Mouse (Mus musculus) kidney, embryonic 14.5 days (tissue): ENCODE measurements around the gene Chst12. TPM values are rescaled to one million over a fixed set of nuclear protein-coding genes. Genes with fewer than 3 reads are reported as not detected.
A peak's percentile ranks its signal among the peaks of the same experiment; 100 is the strongest.
"Not testable (repeated sequence)": the region's sequence is repeated elsewhere in the genome, so short reads cannot be mapped to it uniquely, and the experiment has no call there.

Experiments used
- ATAC-seq: fragments of 200-750 bp; cut with Nextera tagmentation; 2 replicates; pipeline ENCODE4 v1.8.0; 2017; ENCODE audit warnings: moderate number of reproducible peaks, mild to moderate bottlenecking, moderate TSS enrichment, moderate library complexity; ENCODE audit not compliant: low FRiP score, low TSS enrichment
- H3K27ac ChIP-seq: fragments of 300-500 bp; sonication (generic); 2 replicates; pipeline ENCODE4 v1.5.1; 2014; ENCODE audit warnings: low read depth, mild to moderate bottlenecking, low read length, moderate library complexity, mixed read lengths
- H3K27me3 ChIP-seq: fragments of 300-500 bp; sonication (generic); 2 replicates; pipeline ENCODE4 v1.6.1; 2014; ENCODE audit warnings: mild to moderate bottlenecking, low read length; ENCODE audit not compliant: control insufficient read depth, insufficient read depth
- H3K36me3 ChIP-seq: fragments of 300-500 bp; sonication (generic); 2 replicates; pipeline ENCODE4 v1.6.1; 2014; ENCODE audit warnings: low read length, mixed read lengths; ENCODE audit not compliant: control insufficient read depth, insufficient read depth
- H3K4me1 ChIP-seq: fragments of 300-500 bp; sonication (generic); 2 replicates; pipeline ENCODE4 v1.6.1; 2014; ENCODE audit warnings: low read length, mixed read lengths; ENCODE audit not compliant: control insufficient read depth, insufficient read depth
- H3K4me2 ChIP-seq: fragments of 300-500 bp; sonication (generic); replicated peaks from 2 replicates; pipeline ENCODE4 v1.6.1; 2014; ENCODE audit warnings: low read depth, mild to moderate bottlenecking, low read length
- H3K4me3 ChIP-seq: fragments of 300-500 bp; sonication (generic); 2 replicates; pipeline ENCODE4 v1.5.1; 2014; ENCODE audit warnings: mild to moderate bottlenecking, low read length
- H3K9ac ChIP-seq: fragments of 300-500 bp; sonication (generic); 2 replicates; pipeline ENCODE4 v1.6.1; 2014; ENCODE audit warnings: low read depth, mild to moderate bottlenecking, low read length, moderate library complexity
- H3K9me3 ChIP-seq: fragments of 300-500 bp; sonication (generic); 2 replicates; pipeline ENCODE4 v1.6.1; 2016; ENCODE audit warnings: low read length; ENCODE audit not compliant: control insufficient read depth
- WGBS: fragments of 180-500 bp; shearing (Covaris S2); extraction: QIAGEN DNeasy Blood & Tissue Kit; methylation state at CpG from one replicate; pipeline ENCODE4 v1.1.7; 2014; 5-methylcytosine and 5-hydroxymethylcytosine counted together
- polyA plus RNA-seq: library from polyadenylated mRNA; unstranded; fragments of >200 nt; fragmentation: Nextera tagmentation; extraction: Ambion mirVana; gene quantifications from 2 replicates; pipeline ENCODE4 v1.2.1, GENCODE M21; 2014

The Chst12 gene
- polyA plus RNA-seq = 13.3 and 17.5 TPM in 2 replicates

GRCm38 (mm10) chr5:140505208-140505780 lies at the start of gene Chst12:
Chst12 (plus strand) TSS chr5:140505550.
- Histone ChIP-seq H3K4me3 (peak within 1 kb of the TSS; percentile 70), H3K4me2 (peak within 1 kb of the TSS; percentile 60), H3K4me1 (peaks cover 56% of the 10 kb centered on the region), H3K9me3 (no peaks in the 10 kb centered on the region), H3K36me3 (no peaks in the 10 kb centered on the region), H3K27me3 (no peaks in the 10 kb centered on the region), H3K9ac (peak within 1 kb of the TSS; percentile 71), H3K27ac (peak within 1 kb of the TSS; percentile 47; the same call in 1 of the 2 replicates)
- WGBS = 0% methylated on average over 37 of the region's 38 CpGs
- peak; percentile 93 for ATAC-seq

DNA sequence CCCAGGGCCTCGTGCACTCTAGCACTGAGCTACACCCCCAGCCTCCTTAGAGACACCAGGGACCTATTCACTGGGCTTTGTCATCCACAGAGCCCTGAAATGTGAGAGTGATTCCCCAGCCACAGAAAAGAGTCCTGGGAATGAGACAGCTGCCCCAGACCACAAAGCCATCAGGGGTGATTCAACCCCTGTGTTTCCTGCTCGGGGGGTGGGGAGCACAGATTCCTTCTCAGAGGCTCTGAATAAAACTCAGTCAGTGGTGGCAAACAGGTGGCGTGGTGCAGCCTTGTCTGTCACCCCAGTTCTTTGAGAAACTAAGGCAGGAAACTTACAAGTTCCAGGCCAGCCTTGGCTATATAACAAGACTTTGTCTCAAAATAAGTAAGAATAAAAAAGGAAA lies 43.9 kb upstream of the Chst12 start:
- WGBS = 72% methylated on average over 3 of the region's 3 CpGs
- ATAC-seq = no peak

GRCm38 (mm10) chr5:140463151-140463550 lies 42.2 kb upstream of the Chst12 start:
- H3K9me3 ChIP-seq, H3K27me3 ChIP-seq, H3K9ac ChIP-seq, H3K27ac ChIP-seq, H3K36me3 ChIP-seq, H3K4me2 ChIP-seq, H3K4me1 ChIP-seq, H3K4me3 ChIP-seq, ATAC-seq: not testable (repeated sequence)
- WGBS = 86% methylated on average over 2 of the region's 2 CpGs

More for the DNA sequence above, 43.9 kb upstream of the Chst12 start:
- Histone ChIP-seq H3K4me2 (no peak overlapping the region), H3K4me3 (no peak overlapping the region), H3K27ac (no peak overlapping the region), H3K27me3 (no peaks in the 10 kb centered on the region), H3K4me1 (no peaks in the 10 kb centered on the region), H3K36me3 (no peaks in the 10 kb centered on the region), H3K9me3 (peaks cover 10% of the 10 kb centered on the region; the same call in 1 of the 2 replicates), H3K9ac (no peak overlapping the region)

DNA sequence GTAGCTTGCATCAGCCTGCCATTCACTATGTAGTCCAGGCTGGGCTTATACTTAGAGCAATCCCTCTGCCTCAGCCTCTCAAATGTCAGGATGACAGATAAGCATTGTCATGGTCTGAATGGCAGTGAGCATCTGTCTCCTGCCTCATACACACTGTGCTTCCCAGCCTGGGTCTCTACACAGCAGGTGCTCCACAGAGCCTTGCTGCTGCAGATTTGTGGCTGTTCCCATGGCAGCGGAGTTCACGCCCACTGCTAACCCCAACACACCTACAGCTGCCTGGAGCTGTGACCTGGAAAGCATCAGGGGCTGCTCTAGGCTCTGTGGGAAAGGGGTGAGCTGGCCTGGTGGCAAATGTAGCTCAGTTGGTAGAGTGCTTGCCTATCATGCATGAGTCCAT lies 40.4 kb upstream of the Chst12 start:
- Histone ChIP-seq H3K4me3 (no peak overlapping the region), H3K27ac (no peak overlapping the region), H3K4me1 (no peaks in the 10 kb centered on the region), H3K36me3 (no peaks in the 10 kb centered on the region), H3K4me2 (no peak overlapping the region), H3K9ac (no peak overlapping the region), H3K9me3 (peaks cover 10% of the 10 kb centered on the region; the same call in 1 of the 2 replicates), H3K27me3 (no peaks in the 10 kb centered on the region)
- WGBS = 83% methylated on average over 2 of the region's 2 CpGs
- ATAC-seq = no peak

DNA sequence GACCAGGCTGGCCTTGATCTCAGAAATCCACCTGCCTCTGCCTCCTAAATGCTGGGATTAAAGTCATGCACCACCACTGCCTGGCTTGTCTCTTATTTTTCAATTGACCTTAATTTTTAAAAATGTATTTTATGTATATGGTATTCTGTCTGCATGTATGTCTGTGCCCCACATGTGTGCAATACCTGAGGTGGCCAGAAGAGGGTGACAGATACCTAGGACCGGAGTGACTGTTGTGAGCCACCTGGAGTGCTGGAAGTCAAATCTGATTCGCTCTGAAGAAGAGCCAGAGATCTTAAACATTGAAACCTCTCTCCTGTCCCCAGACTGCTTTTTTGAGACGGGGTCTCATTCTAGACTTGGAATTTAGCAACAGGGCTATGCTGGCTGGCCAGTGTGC lies 33.0 kb upstream of the Chst12 start:
- Histone ChIP-seq H3K36me3 (no peaks in the 10 kb centered on the region), H3K4me3 (no peak overlapping the region), H3K4me1 (no peaks in the 10 kb centered on the region), H3K27ac (no peak overlapping the region), H3K4me2 (no peak overlapping the region), H3K9me3 (no peaks in the 10 kb centered on the region), H3K9ac (no peak overlapping the region), H3K27me3 (no peaks in the 10 kb centered on the region)
- ATAC-seq = no peak
- 76% methylated on average over 3 of the region's 3 CpGs for WGBS

GRCm38 (mm10) chr5:140481458-140481857 lies 23.9 kb upstream of the Chst12 start:
- Histone ChIP-seq H3K9me3 (no peaks in the 10 kb centered on the region), H3K4me1 (no peaks in the 10 kb centered on the region), H3K36me3 (no peaks in the 10 kb centered on the region), H3K4me2 (no peak overlapping the region), H3K27me3 (no peaks in the 10 kb centered on the region), H3K27ac (no peak overlapping the region), H3K4me3 (no peak overlapping the region), H3K9ac (no peak overlapping the region)
- ATAC-seq = no peak
- 84% methylated on average over 4 of the region's 4 CpGs for WGBS

GRCm38 (mm10) chr5:140491142-140491541 lies 14.2 kb upstream of the Chst12 start:
- Histone ChIP-seq H3K4me3 (no peak overlapping the region), H3K9ac (no peak overlapping the region), H3K4me1 (no peaks in the 10 kb centered on the region), H3K27me3 (no peaks in the 10 kb centered on the region), H3K4me2 (no peak overlapping the region), H3K27ac (no peak overlapping the region), H3K36me3 (no peaks in the 10 kb centered on the region), H3K9me3 (no peaks in the 10 kb centered on the region)
- 50% methylated on average over 6 of the region's 6 CpGs for WGBS
- ATAC-seq = no peak

- no peaks in the 10 kb centered on the region for H3K27me3 ChIP-seq
- H3K9me3 ChIP-seq = no peaks in the 10 kb centered on the region
- H3K4me2 ChIP-seq = no peak overlapping the region
- no peak overlapping the region for H3K9ac ChIP-seq
- peak; percentile 50; the same call in 1 of the 2 replicates for ATAC-seq
- peak overlapping the region; percentile 17; the same call in 1 of the 2 replicates for H3K27ac ChIP-seq
- no peaks in the 10 kb centered on the region for H3K36me3 ChIP-seq
- WGBS = 12% methylated on average over 11 of the region's 11 CpGs
- no peak overlapping the region for H3K4me3 ChIP-seq
- no peaks in the 10 kb centered on the region for H3K4me1 ChIP-seq
These were observed 12.6 kb upstream of the Chst12 start for GRCm38 (mm10) chr5:140492684-140493233.

- Histone ChIP-seq H3K9me3 (no peaks in the 10 kb centered on the region), H3K36me3 (no peaks in the 10 kb centered on the region), H3K4me2 (no peak overlapping the region), H3K4me3 (no peak overlapping the region), H3K27me3 (no peaks in the 10 kb centered on the region), H3K9ac (no peak overlapping the region), H3K27ac (no peak overlapping the region), H3K4me1 (peaks cover 7% of the 10 kb centered on the region)
- WGBS = 85% methylated on average over 6 of the region's 6 CpGs
- ATAC-seq = no peak
These were observed 7.2 kb upstream of the Chst12 start for GRCm38 (mm10) chr5:140498176-140498575.
